Mouse (Mus musculus) lung, adult 18-20 months (tissue): ENCODE results near the gene Plcd1.

Experiments used
- DNase-seq, 2 experiments: peaks; one replicate each; pipeline ENCODE4 v3.0.0; 2022; ENCODE audit warnings: mixed read lengths in 2 of 2

The Plcd1 gene

GRCm38 (mm10) chr9:119052154-119052944 is 41.0 kb downstream of the Plcd1 start, which contains the start of gene Vill:
TSS of gene Vill (plus strand) at chr9:119052778.
- DNase-seq, result peak; percentile 81 to 88

GRCm38 (mm10) chr9:119051158-119051557 is 42.1 kb downstream of the Plcd1 start:
- DNase-seq, result peak in 1 of 2 experiments; percentile 59

GRCm38 (mm10) chr9:119048182-119048903 is 45.0 kb downstream of the Plcd1 start:
- no peak for DNase-seq

- peak in 1 of 2 experiments; percentile 48 for DNase-seq
Observed at GRCm38 (mm10) chr9:119040101-119040775, 53.1 kb downstream of the Plcd1 start.

GRCm38 (mm10) chr9:119038574-119038973 is 54.7 kb downstream of the Plcd1 start:
- no peak for DNase-seq

- no peak for DNase-seq
Observed at GRCm38 (mm10) chr9:119037076-119037730, 56.1 kb downstream of the Plcd1 start.

- DNase-seq, result peak; percentile 65 to 69
Observed at GRCm38 (mm10) chr9:119035836-119036235, 57.5 kb downstream of the Plcd1 start.

GRCm38 (mm10) chr9:119034676-119035665 is 58.3 kb downstream of the Plcd1 start:
- DNase-seq, result no peak

- DNase-seq, result no peak
Observed at GRCm38 (mm10) chr9:119034069-119034468, 59.2 kb downstream of the Plcd1 start.

GRCm38 (mm10) chr9:119033111-119033921 is 60.0 kb downstream of the Plcd1 start:
- DNase-seq, result no peak

- DNase-seq, result no peak
Observed at GRCm38 (mm10) chr9:119032538-119032937, 60.8 kb downstream of the Plcd1 start.

- peak; percentile 66 to 69 for DNase-seq
Observed at GRCm38 (mm10) chr9:119031772-119032171, 61.5 kb downstream of the Plcd1 start.

GRCm38 (mm10) chr9:119031038-119031437 is 62.3 kb downstream of the Plcd1 start:
- DNase-seq, result no peak

- DNase-seq, result peak; percentile 57 to 68
Observed at GRCm38 (mm10) chr9:119029568-119029967, 63.7 kb downstream of the Plcd1 start.

- no peak for DNase-seq
Observed at GRCm38 (mm10) chr9:119028226-119029195, 64.8 kb downstream of the Plcd1 start.

GRCm38 (mm10) chr9:119027337-119027736 is 66.0 kb downstream of the Plcd1 start:
- no peak for DNase-seq

- no peak for DNase-seq
Observed at GRCm38 (mm10) chr9:119025832-119026331, 67.4 kb downstream of the Plcd1 start.

- no peak for DNase-seq
Observed at GRCm38 (mm10) chr9:119025263-119025662, 68.0 kb downstream of the Plcd1 start.

- peak in 1 of 2 experiments; percentile 1 for DNase-seq
Observed at GRCm38 (mm10) chr9:119021731-119022130, 71.6 kb downstream of the Plcd1 start.
